Mouse (Mus musculus) spleen, adult 12 weeks (tissue): ENCODE measurements around the gene Stard13.
A peak's percentile ranks its signal among the peaks of the same experiment; 100 is the strongest.

Source experiments
- DNase-seq: peaks from one replicate; pipeline ENCODE4 v3.0.0; 2022; ENCODE audit warnings: low spot score

The Stard13 gene

GRCm38 (mm10) chr5:151233400-151234031 lies at the start of gene Stard13:
Gene Stard13, minus strand, starts transcription at chr5:151233836.
- DNase-seq, result no peak

DNA sequence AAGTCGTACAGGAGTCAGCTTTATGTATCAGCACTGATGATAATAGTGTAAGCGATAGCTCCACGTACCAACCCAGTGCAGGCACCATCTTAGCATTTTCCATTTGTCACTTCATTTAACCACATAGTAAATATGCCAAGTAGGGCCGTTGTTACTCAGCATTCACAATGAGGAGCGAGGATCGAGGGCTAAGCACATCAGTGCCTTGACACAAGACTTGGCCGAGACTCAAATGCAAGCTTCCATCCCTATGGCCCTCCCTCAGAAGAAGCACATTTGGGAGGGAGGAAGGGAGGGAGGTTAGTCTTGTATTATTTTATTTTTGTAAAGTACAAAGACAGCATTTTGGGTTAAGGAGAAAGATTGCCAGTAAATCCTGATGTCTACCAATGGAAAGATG lies 45.9 kb upstream of the Stard13 start:
- DNase-seq, result no peak

- no peak for DNase-seq
These were observed 44.3 kb upstream of the Stard13 start for GRCm38 (mm10) chr5:151277927-151278326.

- DNase-seq, result no peak
These were observed 42.4 kb upstream of the Stard13 start for GRCm38 (mm10) chr5:151275986-151276385.

GRCm38 (mm10) chr5:151274265-151274664 lies 40.6 kb upstream of the Stard13 start:
- DNase-seq, result no peak

DNA sequence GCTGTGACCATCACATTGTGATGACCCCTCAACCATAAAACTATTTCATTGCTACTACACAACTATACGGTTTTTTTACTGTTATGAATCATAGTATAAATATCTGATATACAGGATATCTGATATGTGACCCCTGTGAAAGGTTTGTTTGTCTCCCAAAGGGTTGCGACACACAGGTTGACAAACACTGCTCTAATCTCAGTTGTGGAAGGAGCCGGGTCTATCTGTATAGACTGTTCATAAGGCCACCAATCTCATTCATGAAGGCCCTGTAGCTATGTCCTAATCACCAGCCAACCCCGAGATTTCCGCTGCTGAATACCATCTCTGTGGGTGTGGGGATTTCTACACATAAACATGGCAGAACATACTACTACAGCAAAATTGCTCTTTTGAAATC lies 37.2 kb upstream of the Stard13 start:
- DNase-seq, result no peak

GRCm38 (mm10) chr5:151266896-151267634 lies 33.4 kb upstream of the Stard13 start:
- DNase-seq, result no peak

- DNase-seq, result no peak
These were observed 27.9 kb upstream of the Stard13 start for GRCm38 (mm10) chr5:151261558-151261957.

DNA sequence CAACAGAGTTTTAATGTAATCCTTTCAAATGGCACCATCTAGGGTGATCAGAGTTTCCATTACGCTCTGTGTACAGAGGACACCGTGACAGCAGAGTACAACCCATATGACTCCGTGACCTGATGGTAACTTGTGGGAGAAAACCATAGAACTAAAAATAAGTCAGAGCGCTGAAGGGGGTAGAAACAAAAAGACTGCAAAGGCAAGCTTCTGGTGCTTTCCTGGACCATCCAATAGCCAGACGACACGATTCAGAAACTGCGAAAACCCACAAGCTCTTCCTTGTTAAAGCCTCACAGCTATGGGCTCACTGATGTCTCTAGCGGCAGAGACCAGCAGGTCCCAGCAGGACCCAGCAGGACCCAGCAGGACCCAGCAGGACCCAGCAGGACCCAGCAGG lies 18.6 kb upstream of the Stard13 start:
- DNase-seq, result no peak

- no peak for DNase-seq
These were observed 18.0 kb upstream of the Stard13 start for GRCm38 (mm10) chr5:151251656-151252055.

- peak; percentile 13 for DNase-seq
These were observed 15.3 kb upstream of the Stard13 start for GRCm38 (mm10) chr5:151248671-151249620.

DNA sequence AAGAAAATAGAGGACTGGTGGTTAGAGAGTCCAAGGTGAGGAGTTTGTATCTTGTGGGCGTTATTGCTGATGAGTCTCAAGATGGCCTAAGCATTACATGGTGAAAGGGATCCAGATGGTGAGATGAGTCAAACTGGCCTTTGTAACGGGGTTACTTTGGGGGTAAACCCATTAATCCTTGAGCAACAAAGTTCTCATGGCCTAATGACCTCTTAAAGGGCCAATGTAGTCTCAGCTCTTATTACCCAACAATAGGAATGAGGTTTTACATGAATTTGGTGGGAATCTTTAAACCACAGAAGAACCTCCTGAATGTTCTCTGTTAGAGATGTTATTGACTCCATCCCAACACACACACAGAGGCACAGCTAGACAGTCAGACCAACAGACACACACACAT lies 14.4 kb upstream of the Stard13 start:
- no peak for DNase-seq

GRCm38 (mm10) chr5:151247115-151247875 lies 13.7 kb upstream of the Stard13 start:
- peak; percentile 12 for DNase-seq

GRCm38 (mm10) chr5:151246287-151246686 lies 12.7 kb upstream of the Stard13 start:
- peak; percentile 20 for DNase-seq

- DNase-seq, result no peak
These were observed 11.9 kb upstream of the Stard13 start for GRCm38 (mm10) chr5:151245571-151245970.

DNA sequence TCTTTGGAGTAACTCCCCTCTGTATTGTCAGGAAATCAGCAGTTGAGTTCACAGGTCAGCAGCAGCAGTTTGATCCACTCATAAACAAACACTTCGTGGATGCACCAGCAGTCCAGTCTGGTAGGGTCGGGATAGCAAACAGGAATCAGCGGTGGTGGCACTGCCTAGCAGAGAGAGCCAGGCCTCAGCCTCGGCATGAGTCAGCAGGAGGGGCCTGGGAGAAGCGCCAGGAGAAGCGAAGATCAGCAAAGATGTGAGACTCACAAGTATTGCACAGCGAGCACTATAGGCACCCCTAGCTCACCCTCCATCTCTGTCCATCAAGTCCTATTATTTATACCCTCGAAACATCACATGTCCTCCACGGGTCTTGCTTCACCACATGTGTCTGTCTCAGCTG lies 5.1 kb upstream of the Stard13 start:
- DNase-seq, result no peak

DNA sequence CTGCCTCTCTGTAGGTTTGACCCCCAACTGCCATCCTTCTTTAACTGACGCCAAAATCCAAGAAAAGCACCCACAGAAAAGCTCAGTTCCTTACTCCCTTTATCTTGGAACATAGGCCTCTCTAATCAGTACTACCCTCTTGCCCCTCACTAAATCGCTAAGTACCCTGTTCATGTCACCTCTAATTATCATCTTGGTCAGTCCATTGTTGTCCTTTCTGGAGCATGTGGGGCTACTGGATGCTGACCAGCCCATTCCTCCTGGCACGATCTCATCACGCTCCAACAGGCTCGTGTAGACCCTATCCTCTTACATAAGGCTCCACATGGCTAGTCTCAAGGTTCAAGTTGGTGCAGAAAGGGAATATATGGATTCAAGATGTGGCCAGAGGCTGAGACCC lies 2.8 kb upstream of the Stard13 start:
- no peak for DNase-seq

DNA sequence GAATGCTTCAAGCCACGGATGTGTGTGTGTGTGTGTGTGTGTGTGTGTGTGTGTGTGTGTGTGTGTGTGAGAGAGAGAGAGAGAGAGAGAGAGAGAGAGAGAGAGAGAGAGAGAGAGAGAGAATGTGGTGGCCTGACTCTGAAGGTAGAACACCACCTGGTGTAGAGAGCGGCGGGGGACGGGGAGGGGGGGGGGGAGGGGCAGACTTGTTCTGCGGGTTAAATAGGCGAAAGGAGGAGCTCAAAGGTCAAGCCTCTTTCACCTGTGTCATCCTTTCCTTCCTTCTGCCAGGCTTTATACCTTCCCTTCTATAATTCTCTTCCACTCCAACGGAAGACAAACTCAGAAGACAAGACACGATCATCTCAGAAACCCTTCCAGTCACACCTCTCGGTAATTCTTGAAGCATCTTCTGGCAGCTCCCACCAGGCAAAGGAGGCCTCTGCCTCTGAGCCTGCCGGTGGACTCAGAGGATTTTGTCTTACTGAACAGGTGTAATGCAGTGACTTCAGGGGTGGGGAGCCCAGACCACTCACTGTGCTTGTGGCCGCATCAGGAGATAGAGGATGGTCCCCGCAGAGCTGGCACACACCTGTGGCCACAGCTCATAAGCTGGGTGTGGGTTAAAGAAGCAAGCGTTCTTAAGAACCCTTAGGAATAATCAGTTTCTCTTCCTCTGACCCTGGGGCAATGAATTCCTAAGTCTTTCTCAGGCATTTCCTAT lies 898 bp downstream of the Stard13 start:
- no peak for DNase-seq

- DNase-seq, result no peak
These were observed 1.8 kb downstream of the Stard13 start for GRCm38 (mm10) chr5:151231861-151232260.

DNA sequence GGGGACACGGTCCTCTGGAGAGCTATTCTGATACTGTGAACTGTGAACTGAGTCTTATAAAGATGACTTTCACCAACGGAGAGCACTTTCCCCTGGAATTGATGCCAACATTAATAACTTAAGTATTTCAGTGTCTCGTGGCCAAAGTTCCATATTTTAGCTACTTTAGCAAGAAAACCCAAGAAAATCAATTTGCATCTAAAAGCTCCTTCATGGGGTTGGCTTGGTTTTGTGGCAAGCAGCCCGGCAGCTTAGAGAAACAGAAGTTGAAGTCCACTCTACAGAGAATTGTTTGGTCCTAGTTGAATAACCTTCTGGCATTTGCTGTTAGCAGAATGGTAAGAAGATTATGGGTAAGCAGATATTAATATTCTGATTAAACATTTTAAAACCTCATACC lies 2.2 kb downstream of the Stard13 start:
- no peak for DNase-seq

- no peak for DNase-seq
These were observed 3.2 kb downstream of the Stard13 start for GRCm38 (mm10) chr5:151230427-151230826.
